Mouse (Mus musculus): Measurements from ENCODE around the gene Hip1. TPM values are rescaled to one million over a fixed set of nuclear protein-coding genes. Genes with fewer than 3 reads are reported as not detected.

Gene Hip1
- polyA plus RNA-seq (2016; fragmentation: Nextera tagmentation; extraction: Ambion mirVana): 51.3 and 65.6 TPM in 2 replicates

DNA sequence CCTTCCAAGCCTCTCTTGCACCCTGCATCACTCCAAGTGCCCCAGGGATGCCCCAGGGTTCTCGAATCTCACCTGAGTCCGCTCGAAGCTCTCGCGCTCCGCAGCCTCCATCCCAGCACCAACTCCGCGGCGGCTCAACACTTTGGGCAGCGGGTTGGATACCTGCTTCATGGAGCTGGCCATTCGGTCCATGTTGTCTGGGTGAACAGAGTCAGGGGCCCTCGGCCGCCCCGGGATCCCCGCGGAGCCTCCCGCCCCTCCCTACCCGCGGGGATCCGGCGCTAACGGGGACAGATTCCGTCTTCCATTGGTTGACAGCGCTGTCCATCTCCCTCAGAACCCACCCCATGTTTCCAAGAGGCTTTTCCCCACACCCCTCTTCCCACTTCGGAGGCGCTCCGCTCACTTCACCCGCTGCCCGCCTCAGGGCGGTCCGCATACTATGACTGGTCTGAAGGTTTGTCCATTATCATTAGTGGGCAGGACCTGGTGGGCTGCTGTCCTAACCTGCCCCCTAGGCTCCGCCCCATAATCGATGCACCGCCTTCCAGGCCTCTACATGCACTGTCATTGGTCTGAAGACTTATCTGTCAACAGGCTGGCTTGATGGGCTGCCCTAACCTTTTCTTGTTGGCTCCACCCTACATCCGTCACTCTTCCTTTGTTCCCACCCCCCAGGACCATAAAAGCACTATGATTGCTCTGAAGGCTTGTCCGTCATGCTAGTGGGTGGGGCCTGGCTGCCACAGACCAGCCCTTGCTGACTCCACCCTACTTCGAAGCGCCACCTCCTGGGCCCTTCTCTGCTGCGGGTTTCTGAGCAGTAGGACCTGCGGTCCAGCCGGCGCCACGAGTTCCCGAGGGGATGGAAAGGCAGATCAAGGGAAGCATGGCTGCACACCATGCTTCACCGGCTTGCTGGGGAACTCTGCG is at the start of gene Hip1:
Gene Hip1 (minus strand): TSS at position 256 of the 933 bp plus-strand sequence.
- under 1% methylated on average over 46 of the region's 46 CpGs for WGBS
- peak within 1 kb of the TSS; percentile 88 for H3K27ac ChIP-seq
- H3K4me3 ChIP-seq: peak within 1 kb of the TSS; percentile 71
- no peaks in the 10 kb centered on the region for H3K9me3 ChIP-seq
- H3K36me3 ChIP-seq: no peaks in the 10 kb centered on the region
- peaks cover 20% of the 10 kb centered on the region; the same call in 1 of the 2 replicates for H3K27me3 ChIP-seq (ENCODE audit: insufficient read depth, poor library complexity, severe bottlenecking)
- H3K4me1 ChIP-seq (replicated peaks): peaks cover 20% of the 10 kb centered on the region
- peak; percentile 99 for DNase-seq (ENCODE audit: low spot score)

DNA sequence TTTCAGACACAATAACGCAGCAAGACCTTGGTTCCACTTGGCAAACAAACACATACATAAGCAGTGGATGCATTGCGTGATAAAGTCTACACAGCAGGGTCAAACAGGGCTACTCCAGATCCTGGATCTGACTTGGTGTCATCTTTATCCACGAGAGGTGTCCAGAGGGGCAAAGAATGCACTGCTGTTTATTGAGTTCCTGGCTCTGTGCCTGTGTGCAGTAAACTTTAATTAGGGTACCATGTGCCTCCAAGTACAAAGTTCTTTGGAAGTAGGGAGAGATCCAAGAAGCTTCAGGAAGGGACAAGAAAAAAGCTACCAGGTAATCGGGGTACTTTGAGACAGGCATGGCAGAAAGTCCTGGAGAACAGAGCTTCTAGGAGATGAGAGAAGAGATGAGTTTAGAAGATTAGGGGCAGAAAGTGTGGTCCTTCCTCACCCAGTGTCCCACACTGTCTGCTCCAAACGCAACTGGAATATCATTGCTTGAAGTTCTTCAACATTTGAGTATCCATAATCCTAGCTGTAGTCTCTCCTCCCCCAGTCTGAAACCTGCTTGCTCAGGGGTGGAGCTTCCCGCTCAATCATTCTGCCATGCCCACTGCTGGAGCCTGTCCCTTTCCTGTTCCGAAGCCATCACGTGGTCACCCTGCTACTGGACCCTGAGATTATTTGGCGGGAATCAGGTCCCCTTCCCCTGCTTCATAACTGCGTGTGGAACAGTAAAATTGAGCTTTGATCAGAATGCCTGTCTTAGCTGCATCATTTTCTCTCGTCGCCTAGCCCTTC is 45.3 kb upstream of the Hip1 start:
- H3K4me3 ChIP-seq: no peak overlapping the region
- H3K27me3 ChIP-seq (ENCODE audit: insufficient read depth, poor library complexity, severe bottlenecking): no peaks in the 10 kb centered on the region
- no peak for DNase-seq (ENCODE audit: low spot score)
- H3K4me1 ChIP-seq (replicated peaks): peaks cover 6% of the 10 kb centered on the region; the same call in 1 of the 2 replicates
- peaks cover 16% of the 10 kb centered on the region for H3K9me3 ChIP-seq
- no peaks in the 10 kb centered on the region for H3K36me3 ChIP-seq
- WGBS: 80% methylated on average over 12 of the region's 12 CpGs
- no peak overlapping the region for H3K27ac ChIP-seq

DNA sequence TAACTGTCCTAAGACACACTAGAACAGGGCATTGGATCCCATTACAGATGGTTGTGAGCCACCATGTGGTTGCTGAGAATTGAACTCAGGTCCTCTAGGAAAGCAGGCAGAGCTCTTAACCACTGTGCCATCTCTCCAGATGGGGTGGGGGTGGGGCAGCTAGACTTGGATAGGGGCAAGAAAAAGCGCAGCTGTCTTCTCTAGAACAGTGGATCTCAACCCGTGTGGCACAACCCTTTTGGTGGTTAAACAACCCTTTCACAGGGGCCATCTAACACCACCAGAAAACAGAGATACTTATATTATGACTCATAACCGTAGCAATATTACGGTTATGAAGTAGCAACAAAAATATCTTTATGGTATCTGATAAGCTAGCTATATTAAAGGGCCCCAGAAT is 42.8 kb upstream of the Hip1 start:
- Histone ChIP-seq H3K4me1 (replicated peaks) (peaks cover 6% of the 10 kb centered on the region; the same call in 1 of the 2 replicates), H3K27ac (no peak overlapping the region), H3K9me3 (peaks cover 16% of the 10 kb centered on the region), H3K27me3 (ENCODE audit: insufficient read depth, poor library complexity, severe bottlenecking) (no peaks in the 10 kb centered on the region), H3K4me3 (no peak overlapping the region), H3K36me3 (no peaks in the 10 kb centered on the region)
- DNase-seq (ENCODE audit: low spot score): no peak
- 88% methylated on average over 4 of the region's 4 CpGs for WGBS

DNA sequence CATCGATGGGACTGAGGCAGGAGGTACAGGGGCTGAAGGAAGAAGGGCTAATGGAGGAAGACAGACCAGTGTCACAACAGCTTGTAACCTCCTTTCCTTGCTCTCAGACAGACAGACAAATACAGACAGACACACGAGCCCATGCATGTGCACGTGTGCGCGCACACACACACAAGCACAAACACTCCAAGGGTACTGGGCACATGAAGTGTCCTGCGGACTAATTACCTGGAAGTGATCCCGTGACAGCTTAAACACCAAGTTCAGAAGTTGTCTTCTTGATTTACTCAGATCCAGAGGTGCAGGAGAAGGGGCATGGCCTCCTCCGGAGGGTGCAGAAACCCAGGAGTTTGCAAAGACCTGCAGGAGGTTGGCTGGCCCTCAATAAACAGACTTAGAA is 40.8 kb upstream of the Hip1 start:
- no peaks in the 10 kb centered on the region for H3K27me3 ChIP-seq (ENCODE audit: insufficient read depth, poor library complexity, severe bottlenecking)

DNA sequence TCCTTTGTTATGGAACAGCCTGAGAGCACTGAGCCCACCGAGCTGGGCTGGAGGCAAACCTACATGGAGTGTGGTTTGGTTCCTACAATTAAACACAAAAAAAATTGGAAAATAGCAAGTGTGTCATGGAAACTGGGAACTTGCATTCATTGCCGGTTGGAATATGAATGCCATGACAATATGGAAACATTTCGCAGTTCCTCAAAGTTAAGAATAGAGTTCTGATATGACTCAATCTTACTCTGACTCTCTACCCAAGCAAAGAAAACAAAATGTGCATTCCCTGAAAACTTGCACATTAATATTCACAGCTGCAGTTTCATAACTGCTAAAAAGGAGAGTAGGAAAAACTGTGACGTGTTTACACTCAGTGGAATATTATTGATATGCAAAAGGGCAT is 37.4 kb upstream of the Hip1 start:
- Histone ChIP-seq H3K36me3 (no peaks in the 10 kb centered on the region), H3K4me1 (replicated peaks) (peaks cover 6% of the 10 kb centered on the region; the same call in 1 of the 2 replicates), H3K9me3 (no peaks in the 10 kb centered on the region), H3K4me3 (no peak overlapping the region), H3K27ac (no peak overlapping the region), H3K27me3 (ENCODE audit: insufficient read depth, poor library complexity, severe bottlenecking) (no peaks in the 10 kb centered on the region)
- WGBS: 85% methylated on average over 4 of the region's 4 CpGs
- no peak for DNase-seq (ENCODE audit: low spot score)

More for the DNA sequence above, 40.8 kb upstream of the Hip1 start:
- Histone ChIP-seq H3K9me3 (peaks cover 4% of the 10 kb centered on the region; the same call in 1 of the 2 replicates), H3K27ac (no peak overlapping the region), H3K36me3 (no peaks in the 10 kb centered on the region), H3K4me1 (replicated peaks) (peaks cover 6% of the 10 kb centered on the region; the same call in 1 of the 2 replicates), H3K4me3 (no peak overlapping the region)
- no peak for DNase-seq (ENCODE audit: low spot score)
- 86% methylated on average over 8 of the region's 8 CpGs for WGBS

DNA sequence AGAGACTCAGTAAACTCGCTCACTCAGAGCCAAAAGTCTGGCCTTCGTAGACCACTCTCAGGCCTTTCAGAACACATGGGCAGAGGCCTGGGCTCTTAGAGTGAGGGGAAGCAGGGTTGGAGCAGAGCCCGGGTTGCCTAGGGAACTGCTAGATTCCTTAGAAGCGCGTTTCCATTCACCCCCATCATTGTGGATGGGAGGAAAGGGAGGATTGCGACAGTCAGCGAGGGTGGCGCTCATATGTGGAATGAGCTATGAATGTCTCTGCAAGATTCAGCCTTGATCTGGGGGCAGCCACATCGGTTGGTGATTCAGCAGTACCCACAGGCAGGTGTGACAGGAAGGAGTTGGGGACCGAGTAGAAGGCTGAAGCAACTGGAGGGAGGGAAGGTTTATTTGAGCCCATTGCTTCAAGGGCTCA is 34.4 kb upstream of the Hip1 start:
- H3K4me3 ChIP-seq: no peak overlapping the region
- no peaks in the 10 kb centered on the region for H3K9me3 ChIP-seq
- H3K27ac ChIP-seq: no peak overlapping the region
- no peaks in the 10 kb centered on the region for H3K36me3 ChIP-seq
- no peaks in the 10 kb centered on the region for H3K4me1 ChIP-seq (replicated peaks)
- no peaks in the 10 kb centered on the region for H3K27me3 ChIP-seq (ENCODE audit: insufficient read depth, poor library complexity, severe bottlenecking)
- DNase-seq (ENCODE audit: low spot score): no peak
- WGBS: 87% methylated on average over 10 of the region's 10 CpGs

DNA sequence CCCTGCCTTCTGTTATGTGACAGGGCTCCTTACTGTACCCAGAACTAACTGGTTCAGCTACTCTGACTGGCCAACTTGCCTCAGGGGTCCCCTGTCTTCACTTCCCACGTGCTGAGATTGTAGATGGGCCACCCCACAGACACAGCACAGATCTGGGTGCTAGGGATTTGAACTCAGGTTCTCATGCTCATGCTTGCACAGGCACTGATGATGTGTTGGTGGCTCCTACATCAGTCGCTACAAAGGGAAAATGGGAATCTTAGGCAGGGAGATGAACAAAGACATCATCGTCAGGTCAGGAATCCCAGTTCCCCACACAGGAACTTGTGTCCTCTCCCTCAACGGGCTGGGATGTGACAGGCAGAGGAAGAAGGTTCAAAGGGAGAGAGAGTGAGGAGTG is 31.1 kb upstream of the Hip1 start:
- Histone ChIP-seq H3K4me1 (replicated peaks) (no peaks in the 10 kb centered on the region), H3K4me3 (no peak overlapping the region), H3K27me3 (ENCODE audit: insufficient read depth, poor library complexity, severe bottlenecking) (no peaks in the 10 kb centered on the region), H3K27ac (no peak overlapping the region), H3K9me3 (no peaks in the 10 kb centered on the region), H3K36me3 (no peaks in the 10 kb centered on the region)
- 69% methylated on average over 4 of the region's 4 CpGs for WGBS
- no peak for DNase-seq (ENCODE audit: low spot score)

DNA sequence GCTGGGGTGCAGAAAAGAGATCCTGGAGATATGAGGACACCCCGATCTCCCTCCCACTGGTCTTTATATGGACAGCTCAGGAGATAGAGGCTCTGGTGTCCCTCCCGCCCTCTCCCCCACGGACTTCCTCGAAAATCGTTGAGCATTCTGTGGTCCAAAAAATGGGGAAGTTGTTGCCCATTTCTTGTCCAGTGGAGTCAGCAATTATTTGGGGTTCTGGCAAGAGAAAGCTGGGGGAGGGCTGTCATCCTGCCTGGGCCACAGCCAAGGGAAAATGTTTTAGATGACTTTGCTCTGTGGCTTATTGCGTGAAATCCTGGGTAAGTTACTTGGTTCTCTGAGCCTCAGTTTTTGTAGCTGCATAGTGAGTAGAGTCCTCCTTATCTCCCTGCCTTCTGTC is 28.1 kb upstream of the Hip1 start, which contains the start of gene Ccl24:
Gene Ccl24 (minus strand): TSS at position 44 of the 400 bp plus-strand sequence.
- Histone ChIP-seq H3K27me3 (ENCODE audit: insufficient read depth, poor library complexity, severe bottlenecking) (no peaks in the 10 kb centered on the region), H3K36me3 (no peaks in the 10 kb centered on the region), H3K4me3 (no peak within 1 kb of the TSS), H3K27ac (no peak within 1 kb of the TSS), H3K9me3 (no peaks in the 10 kb centered on the region), H3K4me1 (replicated peaks) (no peaks in the 10 kb centered on the region)
- DNase-seq (ENCODE audit: low spot score): no peak
- WGBS: 91% methylated on average over 6 of the region's 6 CpGs

DNA sequence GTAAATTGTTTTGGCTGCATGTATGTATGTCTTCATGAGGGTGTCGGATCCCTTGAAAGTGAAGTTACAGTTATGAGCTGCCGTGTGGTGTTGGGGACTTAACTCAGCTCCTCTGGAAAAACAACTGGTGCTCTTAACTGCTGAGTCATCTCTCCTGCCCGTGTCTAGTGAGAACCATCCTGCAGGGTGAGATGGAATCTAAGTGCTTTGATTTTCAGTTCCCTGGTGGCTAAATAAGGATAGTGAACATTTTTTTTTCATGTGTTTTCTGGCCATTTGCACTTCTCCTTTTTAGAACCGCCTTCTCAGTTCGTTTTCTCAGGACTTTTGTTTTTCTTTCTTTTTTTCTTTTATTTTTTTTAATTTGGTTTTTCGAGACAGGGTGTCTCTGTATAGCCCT is 23.8 kb upstream of the Hip1 start:
- WGBS: 77% methylated on average over 6 of the region's 6 CpGs
- Histone ChIP-seq H3K4me3 (no peak overlapping the region), H3K36me3 (no peaks in the 10 kb centered on the region), H3K27ac (no peak overlapping the region), H3K27me3 (ENCODE audit: insufficient read depth, poor library complexity, severe bottlenecking) (no peaks in the 10 kb centered on the region), H3K4me1 (replicated peaks) (no peaks in the 10 kb centered on the region), H3K9me3 (no peaks in the 10 kb centered on the region)
- DNase-seq (ENCODE audit: low spot score): no peak

DNA sequence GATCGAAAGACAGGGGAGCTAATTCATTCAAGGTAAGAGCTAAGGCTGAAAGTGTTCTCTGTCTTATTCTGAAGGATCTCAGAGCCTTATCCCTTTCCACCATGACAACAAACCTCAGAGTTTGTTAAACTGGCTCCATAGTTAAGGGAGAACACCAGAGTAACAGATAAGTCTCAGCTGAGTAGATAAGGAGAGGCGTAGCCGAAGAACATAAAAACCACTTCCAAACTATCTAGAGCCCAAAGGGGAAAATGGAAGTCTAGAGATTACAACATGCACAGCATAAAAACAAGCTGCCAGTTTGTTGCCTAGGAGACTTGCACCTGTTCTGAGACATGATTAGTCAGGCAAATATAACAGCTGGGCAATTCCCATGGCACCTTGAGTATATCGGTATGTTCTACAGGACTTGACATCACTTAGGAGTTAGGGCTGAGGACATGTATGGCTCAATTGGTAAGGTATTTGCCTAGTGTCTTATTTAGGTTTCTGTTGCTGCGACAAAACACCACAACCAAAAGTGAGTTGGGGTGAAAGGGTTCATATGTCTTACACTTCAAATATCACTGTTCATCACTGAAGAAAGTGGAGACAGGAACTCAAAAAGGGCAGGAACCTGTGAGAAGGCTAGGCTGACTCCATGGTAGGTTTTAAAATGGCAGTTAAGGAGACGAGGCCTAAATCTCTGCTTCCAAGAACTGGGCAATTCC is 22.8 kb upstream of the Hip1 start:
- Histone ChIP-seq H3K4me3 (no peak overlapping the region), H3K27ac (no peak overlapping the region), H3K36me3 (no peaks in the 10 kb centered on the region), H3K27me3 (ENCODE audit: insufficient read depth, poor library complexity, severe bottlenecking) (no peaks in the 10 kb centered on the region), H3K4me1 (replicated peaks) (no peaks in the 10 kb centered on the region), H3K9me3 (no peaks in the 10 kb centered on the region)
- WGBS: 93% methylated on average over 6 of the region's 6 CpGs
- no peak for DNase-seq (ENCODE audit: low spot score)

DNA sequence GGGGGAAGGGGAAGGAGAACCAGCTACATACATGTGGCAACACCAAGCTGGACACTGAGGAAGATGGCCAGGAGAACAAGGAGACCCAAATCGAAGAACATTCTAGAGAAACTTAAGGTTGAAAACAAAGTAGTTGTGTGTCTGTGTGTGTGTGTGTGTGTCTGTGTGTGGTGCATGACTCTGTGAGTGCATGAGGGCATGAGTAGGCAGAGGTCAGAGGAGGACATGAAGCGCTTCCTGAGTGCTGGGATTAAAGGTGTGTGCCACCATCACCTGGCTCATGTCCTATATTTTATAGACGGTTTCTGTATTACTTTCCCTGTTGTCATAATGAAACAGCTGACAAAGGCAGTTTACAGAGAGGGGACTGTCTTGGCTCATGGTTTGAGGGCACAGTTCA is 18.5 kb upstream of the Hip1 start, which contains the start of gene Ccl26:
Gene Ccl26 (minus strand): TSS at position 101 of the 400 bp plus-strand sequence.
- Histone ChIP-seq H3K27ac (no peak within 1 kb of the TSS), H3K4me1 (replicated peaks) (no peaks in the 10 kb centered on the region), H3K4me3 (no peak within 1 kb of the TSS), H3K27me3 (ENCODE audit: insufficient read depth, poor library complexity, severe bottlenecking) (no peaks in the 10 kb centered on the region), H3K36me3 (no peaks in the 10 kb centered on the region), H3K9me3 (no peaks in the 10 kb centered on the region)
- WGBS: 91% methylated on average over 3 of the region's 3 CpGs
- DNase-seq (ENCODE audit: low spot score): no peak

DNA sequence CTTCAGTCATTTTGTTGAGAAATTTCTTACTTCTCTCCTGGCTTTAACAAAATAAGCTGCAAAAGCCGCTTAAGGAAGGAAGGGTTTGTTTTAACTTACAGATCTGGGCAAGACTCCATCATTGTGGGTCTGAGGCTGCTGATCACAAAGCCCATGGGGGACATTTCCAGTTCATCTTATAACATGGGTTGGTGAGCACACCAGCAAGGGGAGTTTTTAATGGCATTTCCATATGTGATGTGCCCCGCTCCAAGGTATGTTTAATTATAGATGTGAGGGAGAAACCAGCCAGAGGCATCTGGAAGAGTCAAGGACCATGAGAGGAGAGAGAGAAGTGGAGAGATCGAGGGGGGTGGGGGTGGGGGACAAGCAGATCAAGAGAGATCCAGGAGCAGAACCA is 12.8 kb upstream of the Hip1 start:
- Histone ChIP-seq H3K27ac (peak overlapping the region; percentile 45; the same call in 1 of the 2 replicates), H3K4me3 (no peak overlapping the region), H3K27me3 (ENCODE audit: insufficient read depth, poor library complexity, severe bottlenecking) (no peaks in the 10 kb centered on the region), H3K9me3 (no peaks in the 10 kb centered on the region), H3K36me3 (no peaks in the 10 kb centered on the region), H3K4me1 (replicated peaks) (0 out of 2 replicates have a peak, but pooled peaks cover 3% of the 10 kb centered on the region)
- 72% methylated on average over 3 of the region's 3 CpGs for WGBS
- DNase-seq (ENCODE audit: low spot score): no peak
